In the genomic region with DNA sequence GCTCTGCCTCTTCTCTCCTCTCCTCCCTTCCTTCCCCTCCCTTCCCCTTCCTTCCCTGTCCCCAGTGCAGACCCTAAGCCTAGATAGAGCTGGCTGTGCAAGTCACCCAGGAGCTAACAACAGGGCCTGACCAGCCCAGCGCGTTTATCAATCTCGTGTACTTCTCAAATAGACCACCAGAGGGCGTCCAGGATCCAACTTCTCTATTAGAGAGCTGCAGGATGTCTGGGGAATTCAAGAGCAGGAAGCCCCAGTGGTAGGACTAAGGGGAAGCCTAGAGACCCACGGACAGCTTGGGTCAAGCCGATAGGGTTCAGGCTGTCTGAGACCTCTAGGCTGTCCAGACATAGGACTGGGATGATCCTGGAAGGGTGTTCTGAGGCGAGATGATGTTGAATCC, we compare ENCODE assay signal across 8 mouse cellular contexts. TPM values are rescaled to one million over a fixed set of nuclear protein-coding genes. Genes with fewer than 3 reads are reported as not detected.
A peak's percentile ranks its signal among the peaks of the same experiment; 100 is the strongest.
DNase-seq lines count a peak whose midpoint lies in the region; ATAC-seq and TF ChIP-seq lines count a peak whose summit lies in the region.

No protein-coding gene starts in this region.

- peak; percentile 19; the same call in 1 of the 2 replicates for ATAC-seq in forebrain, embryonic 11.5 days (replicated peaks; ENCODE audit: low FRiP score)
- 0 out of 2 replicates have a peak, but pooled peaks have one; percentile 12 for ATAC-seq in hindbrain, embryonic 15.5 days (ENCODE audit: low FRiP score, low read depth)
- ATAC-seq in midbrain, embryonic 15.5 days (replicated peaks): peak; percentile 24; the same call in 1 of the 2 replicates

- H3K9me3 ChIP-seq in forebrain, embryonic 11.5 days (ENCODE audit: control insufficient read depth, low read length): no peaks in the 10 kb centered on the region
- no peaks in the 10 kb centered on the region for H3K9me3 ChIP-seq in hindbrain, embryonic 15.5 days
- no peaks in the 10 kb centered on the region for H3K9me3 ChIP-seq in midbrain, embryonic 15.5 days

- peak; percentile 79 for DNase-seq in left cerebral cortex, adult 11 months (ENCODE audit: low spot score)
- no peak for DNase-seq in left cerebral cortex, adult 8-10 months (ENCODE audit: low spot score in 2 of 2)
- peak; percentile 81 for DNase-seq in brain, embryonic 14.5 days (ENCODE audit: low read depth)
- peak; percentile 84 for DNase-seq in forebrain, embryonic 11.5 days (ENCODE audit: low spot score)
- DNase-seq in left cerebral cortex, adult 18-20 months (ENCODE audit: low spot score in 2 of 2): peak; percentile 84 to 89
- DNase-seq in spleen, postnatal 36 days (ENCODE audit: low spot score in 2 of 2): peak; percentile 68 to 76

- H3K36me3 ChIP-seq in forebrain, embryonic 11.5 days (ENCODE audit: control insufficient read depth, insufficient read depth, low read length): no peaks in the 10 kb centered on the region
- H3K36me3 ChIP-seq in hindbrain, embryonic 15.5 days: no peaks in the 10 kb centered on the region
- H3K36me3 ChIP-seq in midbrain, embryonic 15.5 days (replicated peaks): no peaks in the 10 kb centered on the region

- 8% methylated on average over 7 of the region's 7 CpGs for WGBS in forebrain, embryonic 11.5 days
- 5% methylated on average over 7 of the region's 7 CpGs for WGBS in hindbrain, embryonic 15.5 days
- WGBS in midbrain, embryonic 15.5 days: 7% methylated on average over 7 of the region's 7 CpGs

- no peak overlapping the region for H3K4me3 ChIP-seq in forebrain, embryonic 11.5 days (ENCODE audit: low read depth, low read length)
- no peak overlapping the region for H3K4me3 ChIP-seq in hindbrain, embryonic 15.5 days
- no peak overlapping the region for H3K4me3 ChIP-seq in midbrain, embryonic 15.5 days

- peaks cover 91% of the 10 kb centered on the region for H3K27me3 ChIP-seq in forebrain, embryonic 11.5 days (ENCODE audit: control insufficient read depth, insufficient read depth, low read length)
- peaks cover 96% of the 10 kb centered on the region for H3K27me3 ChIP-seq in hindbrain, embryonic 15.5 days
- peaks cover 91% of the 10 kb centered on the region for H3K27me3 ChIP-seq in midbrain, embryonic 15.5 days (replicated peaks)

- TF ChIP-seq CTCF in brain, embryonic 14.5 days (IDR thresholded peaks at IDR 0.05; ENCODE audit: borderline replicate concordance, extremely low read depth, insufficient read depth, insufficient read length): peak; percentile 85

- H3K4me2 ChIP-seq in forebrain, embryonic 11.5 days (ENCODE audit: low read depth, low read length, severe bottlenecking): no peak overlapping the region
- no peak overlapping the region for H3K4me2 ChIP-seq in hindbrain, embryonic 15.5 days
- no peak overlapping the region for H3K4me2 ChIP-seq in midbrain, embryonic 15.5 days

- no peak overlapping the region for H3K27ac ChIP-seq in forebrain, embryonic 11.5 days (ENCODE audit: low read depth, low read length)
- no peak overlapping the region for H3K27ac ChIP-seq in hindbrain, embryonic 15.5 days (replicated peaks)
- no peak overlapping the region for H3K27ac ChIP-seq in midbrain, embryonic 15.5 days

- H3K4me1 ChIP-seq in forebrain, embryonic 11.5 days (replicated peaks; ENCODE audit: control insufficient read depth, insufficient read depth, low read length): peaks cover 13% of the 10 kb centered on the region; the same call in 1 of the 2 replicates
- peaks cover 25% of the 10 kb centered on the region for H3K4me1 ChIP-seq in hindbrain, embryonic 15.5 days (replicated peaks)
- H3K4me1 ChIP-seq in midbrain, embryonic 15.5 days: peaks cover 27% of the 10 kb centered on the region

- H3K9ac ChIP-seq in forebrain, embryonic 11.5 days (ENCODE audit: low read length): no peak overlapping the region
- no peak overlapping the region for H3K9ac ChIP-seq in hindbrain, embryonic 15.5 days
- H3K9ac ChIP-seq in midbrain, embryonic 15.5 days: no peak overlapping the region

- no peak for TF ChIP-seq POLR2A in brain, embryonic 14.5 days (IDR thresholded peaks at IDR 0.05; ENCODE audit: borderline replicate concordance, extremely low read depth, insufficient read depth, insufficient read length, poor library complexity, severe bottlenecking)

RNA-seq across cellular contexts. Expression of gene Wnt10a, which starts 3.5 kb away (rescaled TPM):
- total RNA-seq in left cerebral cortex, adult 8-10 months (2022): 10 to 100 TPM; 11.0 to 11.8 (median 11.2) TPM
- polyA plus RNA-seq in brain, embryonic 14.5 days (2012; rRNA removed): 0.73 and 0.77 TPM in 2 replicates
- 1.5 and 2.4 TPM in 2 replicates for polyA plus RNA-seq in forebrain, embryonic 11.5 days (2014; fragmentation: Nextera tagmentation; extraction: Ambion mirVana)
- polyA plus RNA-seq in hindbrain, embryonic 15.5 days (2015; fragmentation: Nextera tagmentation; extraction: Ambion mirVana): 0.57 and 0.69 TPM in 2 replicates
- 10 to 100 TPM; 15.8 to 15.9 TPM for total RNA-seq in left cerebral cortex, adult 18-20 months (2021)
- polyA plus RNA-seq in midbrain, embryonic 15.5 days (2015; fragmentation: Nextera tagmentation; extraction: Ambion mirVana): 0.34 and 0.37 TPM in 2 replicates

RNA-seq across cellular contexts. Expression of gene Wnt6, which starts 16.2 kb away (rescaled TPM):
- total RNA-seq in left cerebral cortex, adult 8-10 months (2022): 1 to 10 TPM; 2.4 to 3.7 (median 2.5) TPM
- 4.4 and 9.1 TPM in 2 replicates for polyA plus RNA-seq in brain, embryonic 14.5 days (2012; rRNA removed)
- polyA plus RNA-seq in forebrain, embryonic 11.5 days (2014; fragmentation: Nextera tagmentation; extraction: Ambion mirVana): 7.0 and 8.5 TPM in 2 replicates
- 4.7 and 7.0 TPM in 2 replicates for polyA plus RNA-seq in hindbrain, embryonic 15.5 days (2015; fragmentation: Nextera tagmentation; extraction: Ambion mirVana)
- 1 to 10 TPM; 3.3 to 4.5 TPM for total RNA-seq in left cerebral cortex, adult 18-20 months (2021)
- polyA plus RNA-seq in midbrain, embryonic 15.5 days (2015; fragmentation: Nextera tagmentation; extraction: Ambion mirVana): 5.6 and 7.2 TPM in 2 replicates

RNA-seq across cellular contexts. Expression of gene Prkag3, which starts 38.8 kb away (rescaled TPM):
- under 1 TPM; 0.13 to 0.64 (median 0.48) TPM for total RNA-seq in left cerebral cortex, adult 8-10 months (2022)
- polyA plus RNA-seq in brain, embryonic 14.5 days (2012; rRNA removed): 0.09 and 0.10 TPM in 2 replicates
- 0.39 TPM in 1 of 2 replicates, not detected in the other for polyA plus RNA-seq in forebrain, embryonic 11.5 days (2014; fragmentation: Nextera tagmentation; extraction: Ambion mirVana)
- not detected in 2 replicates for polyA plus RNA-seq in hindbrain, embryonic 15.5 days (2015; fragmentation: Nextera tagmentation; extraction: Ambion mirVana)
- under 1 TPM; 0.12 to 0.51 TPM for total RNA-seq in left cerebral cortex, adult 18-20 months (2021)
- polyA plus RNA-seq in midbrain, embryonic 15.5 days (2015; fragmentation: Nextera tagmentation; extraction: Ambion mirVana): not detected in 2 replicates

Comparison
In these comparisons a context has a peak if more than half of its experiments do, and no peak if none do; other contexts are left out.
1. DNase-seq: peak in left cerebral cortex, adult 11 months (single experiment), brain, embryonic 14.5 days (single experiment), forebrain, embryonic 11.5 days (single experiment), left cerebral cortex, adult 18-20 months (2 of 2) and spleen, postnatal 36 days (2 of 2); none in left cerebral cortex, adult 8-10 months (0 of 2).
2. Peak in every context shown above with its lines, with median percentiles within 50 percentile points of each other: ATAC-seq.